Mouse (Mus musculus) intestine, embryonic 16.5 days (tissue): Measurements from ENCODE around the gene 4931414P19Rik. TPM values are rescaled to one million over a fixed set of nuclear protein-coding genes. Genes with fewer than 3 reads are reported as not detected.

Experiments used
- ATAC-seq: fragments of 200-750 bp; cut with Nextera tagmentation; 2 replicates; pipeline ENCODE4 v1.8.0; 2017; ENCODE audit warnings: moderate TSS enrichment, moderate library complexity
- H3K27ac ChIP-seq: fragments of 300-500 bp; sonication (generic); 2 replicates; pipeline ENCODE4 v1.5.1; 2014; ENCODE audit warnings: mild to moderate bottlenecking, low read length
- H3K27me3 ChIP-seq: fragments of 300-500 bp; sonication (generic); replicated peaks from 2 replicates; pipeline ENCODE4 v1.6.1; 2014; ENCODE audit warnings: low read length, control low read depth, mixed read lengths; ENCODE audit not compliant: control insufficient read depth, insufficient read depth
- H3K36me3 ChIP-seq: fragments of 300-500 bp; sonication (generic); 2 replicates; pipeline ENCODE4 v1.6.1; 2014; ENCODE audit warnings: low read length, control low read depth; ENCODE audit not compliant: control insufficient read depth, insufficient read depth
- H3K4me1 ChIP-seq: fragments of 300-500 bp; sonication (generic); 2 replicates; pipeline ENCODE4 v1.6.1; 2014; ENCODE audit warnings: low read length, control low read depth, mixed read lengths; ENCODE audit not compliant: control insufficient read depth, insufficient read depth
- H3K4me2 ChIP-seq: fragments of 300-500 bp; sonication (generic); 2 replicates; pipeline ENCODE4 v1.6.1; 2014; ENCODE audit warnings: low read depth, low read length, control low read depth
- H3K4me3 ChIP-seq: fragments of 300-500 bp; sonication (generic); 2 replicates; pipeline ENCODE4 v1.5.1; 2014; ENCODE audit warnings: mild to moderate bottlenecking, low read length
- H3K9ac ChIP-seq: fragments of 300-500 bp; sonication (generic); 2 replicates; pipeline ENCODE4 v1.6.1; 2014; ENCODE audit warnings: low read depth, low read length
- H3K9me3 ChIP-seq: fragments of 300-500 bp; sonication (generic); 2 replicates; pipeline ENCODE4 v1.6.1; 2016; ENCODE audit warnings: low read length, control low read depth; ENCODE audit not compliant: control insufficient read depth
- WGBS: fragments of 180-500 bp; shearing (Covaris S2); extraction: QIAGEN DNeasy Blood & Tissue Kit; methylation state at CpG from one replicate; pipeline ENCODE4 v1.1.7; 2014; 5-methylcytosine and 5-hydroxymethylcytosine counted together
- polyA plus RNA-seq: library from polyadenylated mRNA; unstranded; fragments of >200 nt; fragmentation: Nextera tagmentation; extraction: Ambion mirVana; gene quantifications from 2 replicates; pipeline ENCODE4 v1.2.1, GENCODE M21; 2015

Gene 4931414P19Rik
- 6.0 and 7.8 TPM in 2 replicates for polyA plus RNA-seq

DNA sequence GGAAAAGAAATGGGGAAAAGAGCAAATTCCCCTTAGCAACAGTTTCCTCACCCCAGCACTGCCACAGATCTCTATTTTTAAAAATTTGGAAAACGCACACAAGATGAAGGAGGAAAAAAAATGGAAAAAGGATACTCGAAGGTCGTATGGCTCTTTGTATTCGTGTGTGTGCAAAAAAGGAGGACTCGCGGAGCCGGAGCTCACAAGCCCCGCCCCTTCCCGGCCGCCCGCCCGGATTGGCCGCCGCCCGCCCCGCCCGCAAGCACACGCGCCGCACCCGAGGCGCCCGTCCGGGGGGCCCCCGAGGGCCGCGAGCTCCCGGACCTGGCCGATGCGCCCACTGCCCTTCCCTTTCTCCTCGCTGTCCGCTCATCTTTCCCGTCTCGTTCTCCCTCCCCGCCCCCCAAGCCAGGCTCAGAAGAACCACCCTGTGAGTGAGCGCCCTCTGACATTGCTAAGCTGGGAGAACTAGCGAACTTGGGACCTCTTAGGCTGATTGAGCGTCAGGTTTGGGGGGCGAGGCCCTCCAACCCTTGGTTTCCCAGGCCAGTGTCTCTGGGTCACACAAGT lies at the start of gene 4931414P19Rik:
Gene 4931414P19Rik (minus strand): TSS at position 242 of the 570 bp plus-strand sequence.
- H3K4me2 ChIP-seq, result peak within 1 kb of the TSS; percentile 79
- H3K9ac ChIP-seq, result peak within 1 kb of the TSS; percentile 76
- no peaks in the 10 kb centered on the region for H3K36me3 ChIP-seq
- peak; percentile 56 for ATAC-seq
- peak within 1 kb of the TSS; percentile 78 for H3K27ac ChIP-seq
- H3K4me3 ChIP-seq, result peak within 1 kb of the TSS; percentile 61
- no peaks in the 10 kb centered on the region for H3K27me3 ChIP-seq
- H3K4me1 ChIP-seq, result peaks cover 6% of the 10 kb centered on the region; the same call in 1 of the 2 replicates
- under 1% methylated on average over 39 of the region's 39 CpGs for WGBS
- no peaks in the 10 kb centered on the region for H3K9me3 ChIP-seq

GRCm38 (mm10) chr14:54653496-54653895 lies 47.7 kb upstream of the 4931414P19Rik start:
- H3K27ac ChIP-seq, result peak overlapping the region; percentile 81
- peak overlapping the region; percentile 85 for H3K9ac ChIP-seq
- H3K36me3 ChIP-seq, result peaks cover 37% of the 10 kb centered on the region
- peak overlapping the region; percentile 87 for H3K4me2 ChIP-seq
- no peaks in the 10 kb centered on the region for H3K27me3 ChIP-seq
- WGBS, result under 1% methylated on average over 12 of the region's 12 CpGs
- no peaks in the 10 kb centered on the region for H3K9me3 ChIP-seq
- peak overlapping the region; percentile 70 for H3K4me3 ChIP-seq
- peaks cover 31% of the 10 kb centered on the region for H3K4me1 ChIP-seq
- peak; percentile 91 for ATAC-seq

- H3K4me2 ChIP-seq, result peak overlapping the region; percentile 87
- H3K4me1 ChIP-seq, result peaks cover 31% of the 10 kb centered on the region
- peak overlapping the region; percentile 81 for H3K27ac ChIP-seq
- WGBS, result under 1% methylated on average over 7 of the region's 7 CpGs
- peak overlapping the region; percentile 70 for H3K4me3 ChIP-seq
- H3K36me3 ChIP-seq, result peaks cover 37% of the 10 kb centered on the region
- peak overlapping the region; percentile 85 for H3K9ac ChIP-seq
- ATAC-seq, result no peak
- H3K9me3 ChIP-seq, result no peaks in the 10 kb centered on the region
- H3K27me3 ChIP-seq, result no peaks in the 10 kb centered on the region
These were observed 47.0 kb upstream of the 4931414P19Rik start for GRCm38 (mm10) chr14:54652787-54653186.

DNA sequence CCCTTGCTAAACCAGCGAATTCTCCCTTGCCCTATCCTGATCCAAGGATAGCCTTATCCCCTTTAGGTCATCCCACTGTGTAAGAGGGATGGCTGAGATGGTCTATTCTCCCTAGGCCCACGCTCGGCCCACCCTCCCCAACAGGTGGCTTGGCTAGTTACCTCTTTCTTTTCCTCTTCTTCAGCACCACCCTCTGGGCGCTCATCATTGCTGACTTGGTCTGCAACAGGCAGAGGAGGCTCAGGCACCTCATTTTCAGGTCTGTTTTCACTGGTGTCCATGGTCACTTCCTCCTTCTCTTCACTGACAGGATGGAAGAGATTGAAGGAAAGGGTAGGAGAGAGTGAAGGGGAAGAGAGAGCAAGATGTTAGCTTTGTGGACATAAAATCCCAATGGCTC lies 45.8 kb upstream of the 4931414P19Rik start:
- H3K4me1 ChIP-seq, result peaks cover 31% of the 10 kb centered on the region
- no peaks in the 10 kb centered on the region for H3K9me3 ChIP-seq
- no peak overlapping the region for H3K27ac ChIP-seq
- no peaks in the 10 kb centered on the region for H3K27me3 ChIP-seq
- no peak overlapping the region for H3K4me3 ChIP-seq
- no peak for ATAC-seq
- H3K36me3 ChIP-seq, result peaks cover 37% of the 10 kb centered on the region
- H3K4me2 ChIP-seq, result no peak overlapping the region
- 67% methylated on average over 4 of the region's 4 CpGs for WGBS
- peak overlapping the region; percentile 27; the same call in 1 of the 2 replicates for H3K9ac ChIP-seq

- peaks cover 37% of the 10 kb centered on the region for H3K36me3 ChIP-seq
- H3K4me3 ChIP-seq, result no peak overlapping the region
- H3K9ac ChIP-seq, result no peak overlapping the region
- no peaks in the 10 kb centered on the region for H3K9me3 ChIP-seq
- peaks cover 31% of the 10 kb centered on the region for H3K4me1 ChIP-seq
- no peaks in the 10 kb centered on the region for H3K27me3 ChIP-seq
- peak; percentile 45 for ATAC-seq
- no peak overlapping the region for H3K4me2 ChIP-seq
- H3K27ac ChIP-seq, result no peak overlapping the region
- WGBS, result 60% methylated on average over 23 of the region's 23 CpGs
These were observed 45.0 kb upstream of the 4931414P19Rik start for GRCm38 (mm10) chr14:54650621-54651454.

GRCm38 (mm10) chr14:54647900-54648299 lies 42.1 kb upstream of the 4931414P19Rik start:
- peaks cover 23% of the 10 kb centered on the region for H3K4me1 ChIP-seq
- no peak overlapping the region for H3K4me2 ChIP-seq
- H3K9ac ChIP-seq, result no peak overlapping the region
- no peak for ATAC-seq
- no peak overlapping the region for H3K27ac ChIP-seq
- H3K4me3 ChIP-seq, result no peak overlapping the region
- H3K9me3 ChIP-seq, result no peaks in the 10 kb centered on the region
- peaks cover 50% of the 10 kb centered on the region for H3K36me3 ChIP-seq
- WGBS, result 80% methylated on average over 4 of the region's 4 CpGs
- H3K27me3 ChIP-seq, result no peaks in the 10 kb centered on the region

- WGBS, result 88% methylated on average over 8 of the region's 8 CpGs
- ATAC-seq, result no peak
- H3K36me3 ChIP-seq, result peaks cover 50% of the 10 kb centered on the region
These were observed 41.3 kb upstream of the 4931414P19Rik start for GRCm38 (mm10) chr14:54646898-54647636.

GRCm38 (mm10) chr14:54646455-54646854 lies 40.7 kb upstream of the 4931414P19Rik start:
- Histone ChIP-seq H3K9me3 (no peaks in the 10 kb centered on the region), H3K4me2 (no peak overlapping the region), H3K27me3 (no peaks in the 10 kb centered on the region), H3K4me1 (peaks cover 8% of the 10 kb centered on the region), H3K4me3 (no peak overlapping the region), H3K36me3 (peaks cover 47% of the 10 kb centered on the region), H3K27ac (no peak overlapping the region), H3K9ac (no peak overlapping the region)
- 91% methylated on average over 17 of the region's 17 CpGs for WGBS
- ATAC-seq, result no peak

More at GRCm38 (mm10) chr14:54646898-54647636, 41.3 kb upstream of the 4931414P19Rik start:
- no peak overlapping the region for H3K4me3 ChIP-seq
- H3K9me3 ChIP-seq, result no peaks in the 10 kb centered on the region
- H3K4me1 ChIP-seq, result peaks cover 14% of the 10 kb centered on the region
- no peak overlapping the region for H3K9ac ChIP-seq
- H3K27ac ChIP-seq, result no peak overlapping the region
- H3K27me3 ChIP-seq, result no peaks in the 10 kb centered on the region
- H3K4me2 ChIP-seq, result no peak overlapping the region

DNA sequence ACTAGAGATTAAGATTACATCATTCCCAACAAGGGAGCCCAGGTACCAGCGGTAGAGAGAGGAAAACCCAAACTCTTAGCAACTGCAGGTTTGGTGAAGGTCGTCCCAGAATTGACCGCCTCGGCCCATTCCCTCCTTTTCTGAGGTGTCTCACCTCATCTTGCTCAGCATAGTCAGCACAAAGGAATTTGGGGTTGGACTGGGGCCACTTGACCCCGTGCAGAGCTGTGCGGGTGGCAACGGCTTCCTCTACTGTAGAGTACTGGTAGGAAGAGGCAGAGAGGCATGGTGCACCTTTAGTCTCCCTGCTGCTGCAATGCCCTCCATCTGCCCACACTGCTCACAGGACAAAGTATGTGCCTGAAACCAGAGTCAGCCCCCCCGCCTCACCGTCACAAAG lies 38.5 kb upstream of the 4931414P19Rik start:
- Histone ChIP-seq H3K27me3 (no peaks in the 10 kb centered on the region), H3K4me3 (no peak overlapping the region), H3K4me1 (peaks cover 7% of the 10 kb centered on the region), H3K27ac (no peak overlapping the region), H3K36me3 (peaks cover 32% of the 10 kb centered on the region), H3K9ac (no peak overlapping the region), H3K9me3 (no peaks in the 10 kb centered on the region), H3K4me2 (no peak overlapping the region)
- WGBS, result 88% methylated on average over 9 of the region's 9 CpGs
- no peak for ATAC-seq
